Mouse (Mus musculus): ENCODE measurements at regions not wholly inside any gene's neighbourhood (a gene's known extent, or its start where the extent isn't known, plus 50 kb on each side); places are given as distances from the start of the nearest gene placed in this dataset.

DNA sequence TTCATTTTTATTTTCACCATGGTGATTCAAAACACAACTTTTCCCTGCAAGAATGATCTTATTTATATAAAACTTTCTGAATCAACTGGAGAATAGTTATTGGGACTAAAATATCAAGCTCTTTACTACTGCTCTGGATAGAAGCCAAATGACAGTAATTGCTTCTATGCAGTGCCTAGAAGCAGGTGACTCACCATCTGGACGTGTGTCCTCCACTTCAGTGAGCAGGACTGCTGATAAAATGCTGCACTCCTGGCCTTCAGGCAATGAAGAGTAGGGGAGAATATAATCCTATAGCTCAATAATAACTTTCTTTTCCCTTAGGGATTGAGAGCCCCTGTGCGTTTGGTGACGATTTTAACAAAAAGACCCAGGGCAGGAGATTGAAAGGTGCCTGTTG lies 357.3 kb downstream of the Prr30 start:
- Histone ChIP-seq H3K36me3 (ENCODE audit: control insufficient read depth, insufficient read depth) (no peaks in the 10 kb centered on the region), H3K4me2 (ENCODE audit: low read depth, low read length) (no peak overlapping the region), H3K4me3 (ENCODE audit: low read depth, low read length) (no peak overlapping the region), H3K9me3 (replicated peaks; ENCODE audit: control insufficient read depth, low read length) (no peaks in the 10 kb centered on the region), H3K27me3 (ENCODE audit: control insufficient read depth, insufficient read depth, low read depth, low read length) (no peaks in the 10 kb centered on the region), H3K4me1 (ENCODE audit: control insufficient read depth, low read depth, low read length) (no peaks in the 10 kb centered on the region), H3K27ac (ENCODE audit: low read length) (no peak overlapping the region), H3K9ac (ENCODE audit: low read depth, low read length) (no peak overlapping the region)
- ATAC-seq (ENCODE audit: low read depth), result no peak
- 55% methylated on average over 3 of the region's 3 CpGs for WGBS (ENCODE audit: insufficient replicate concordance)

Data from liver, embryonic 16.5 days (tissue).